Mouse (Mus musculus) induced T-regulatory cell, adult 2 months (primary cell): Measurements from ENCODE around the gene 4931422A03Rik.
A peak's percentile ranks its signal among the peaks of the same experiment; 100 is the strongest.
"Not testable (repeated sequence)": the region's sequence is repeated elsewhere in the genome, so short reads cannot be mapped to it uniquely, and the experiment has no call there.

Experiments
- DNase-seq: peaks from one replicate; pipeline ENCODE4 v3.0.0-alpha.2; 2012; ENCODE audit warnings: low read depth

4931422A03Rik gene

DNA sequence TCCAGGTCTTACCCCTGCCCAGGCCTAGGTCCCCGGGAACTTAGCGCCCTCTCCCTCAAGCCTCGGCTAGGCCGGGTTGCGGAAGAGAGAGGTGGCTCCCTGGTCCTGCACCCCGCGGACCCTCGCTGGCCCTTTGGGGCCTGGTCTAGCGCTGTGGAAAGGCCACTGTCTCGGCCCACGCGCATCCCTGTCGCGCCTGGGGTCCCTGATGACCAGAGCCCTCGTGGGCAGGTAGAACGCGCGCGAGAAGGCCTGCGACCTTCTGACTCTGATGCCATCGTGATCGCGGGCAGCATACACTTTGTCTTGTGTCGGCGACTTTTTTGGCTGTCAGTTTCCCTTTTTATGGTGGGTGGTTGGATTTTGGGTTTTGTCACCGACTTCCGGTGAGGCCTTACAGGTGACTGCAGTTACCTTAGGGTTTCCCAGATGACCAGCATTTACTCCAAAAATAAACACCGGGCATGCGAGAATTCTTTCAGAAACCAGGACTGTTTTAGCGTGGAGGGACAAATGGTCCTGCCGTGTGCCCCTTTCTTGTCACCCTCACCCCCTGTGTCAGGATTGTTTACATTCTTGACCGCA lies at the start of gene 4931422A03Rik:
TSS of gene 4931422A03Rik (minus strand) at position 223 of the 585 bp plus-strand sequence.
- peak; percentile 61 for DNase-seq

DNA sequence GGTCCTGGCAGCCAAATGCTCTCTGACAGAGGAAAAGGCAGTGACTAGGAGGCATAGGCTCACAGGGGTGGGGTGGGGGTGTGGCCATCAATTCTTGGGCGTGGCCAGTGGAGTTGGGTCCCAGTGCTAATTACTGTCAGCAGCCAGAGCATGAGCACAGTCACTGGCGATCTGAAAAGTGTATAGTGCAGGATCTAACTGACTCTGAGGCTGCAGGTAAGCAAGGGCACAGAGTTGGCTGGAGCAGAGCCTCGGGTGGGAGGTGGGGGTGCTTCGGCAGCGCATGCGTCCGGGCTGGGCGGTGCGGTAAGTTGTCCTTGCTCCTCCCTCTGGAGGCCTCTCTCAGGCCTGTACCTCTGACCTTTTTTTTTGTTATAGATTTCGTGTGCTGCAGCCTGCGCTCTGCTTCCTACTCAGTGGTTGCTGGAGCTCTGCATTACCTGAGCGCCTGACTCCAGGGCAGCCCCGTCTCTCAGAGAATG lies 41.6 kb upstream of the 4931422A03Rik start, which contains the start of gene Cd59b:
TSS of gene Cd59b (plus strand) at position 146 of the 482 bp plus-strand sequence.
- DNase-seq: peak; percentile 71

GRCm38 (mm10) chr2:104068450-104068849 lies 40.3 kb upstream of the 4931422A03Rik start, which contains the start of gene Gm10799:
Gm10799 (minus strand) TSS chr2:104068550.
- DNase-seq: not testable (repeated sequence)

GRCm38 (mm10) chr2:104065526-104065925 lies 37.4 kb upstream of the 4931422A03Rik start, which contains the start of gene Gm10912:
Gm10912 (plus strand) TSS chr2:104065826.
- DNase-seq: not testable (repeated sequence)

DNA sequence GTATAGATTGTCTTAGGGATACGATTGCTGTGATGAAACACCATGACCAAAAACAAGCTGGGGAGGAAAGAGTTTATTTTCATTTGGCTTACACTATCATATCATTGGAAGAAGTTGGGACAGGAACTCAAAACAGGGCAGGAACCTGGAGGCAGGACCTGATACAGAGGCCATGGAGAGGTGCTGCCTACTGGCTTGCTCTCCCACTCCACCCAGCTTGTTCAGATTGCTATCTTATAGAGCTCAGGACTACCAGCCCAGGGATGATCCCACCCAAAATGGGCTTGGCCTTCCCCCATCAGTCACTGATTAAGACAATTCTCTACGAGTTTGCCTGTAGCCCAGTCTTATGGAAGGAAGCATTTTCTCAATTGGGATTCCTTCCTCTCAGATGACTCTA lies 36.0 kb upstream of the 4931422A03Rik start:
- no peak for DNase-seq

GRCm38 (mm10) chr2:104062665-104063064 lies 34.5 kb upstream of the 4931422A03Rik start:
- no peak for DNase-seq

DNA sequence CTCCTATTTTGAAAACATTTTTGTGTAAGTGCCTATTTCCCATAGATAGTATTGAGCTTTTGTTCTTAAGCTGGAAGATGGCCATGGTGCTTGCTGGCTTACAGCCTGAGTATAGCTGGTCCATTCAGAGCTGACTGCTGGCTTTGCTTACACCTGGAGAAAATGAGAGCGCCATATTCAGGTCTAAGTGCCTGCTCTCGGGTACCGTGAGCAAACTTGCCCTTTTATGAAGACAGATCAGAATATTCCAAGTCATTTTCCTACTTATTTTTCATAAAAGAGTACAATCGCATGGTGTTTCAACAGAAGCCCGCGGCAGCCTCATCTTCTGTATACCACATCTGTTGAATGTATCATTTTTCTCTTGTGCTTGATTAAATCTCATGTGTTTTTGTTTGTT lies 32.8 kb upstream of the 4931422A03Rik start:
- no peak for DNase-seq

- DNase-seq: no peak
These were observed 31.6 kb upstream of the 4931422A03Rik start for GRCm38 (mm10) chr2:104059786-104060185.

DNA sequence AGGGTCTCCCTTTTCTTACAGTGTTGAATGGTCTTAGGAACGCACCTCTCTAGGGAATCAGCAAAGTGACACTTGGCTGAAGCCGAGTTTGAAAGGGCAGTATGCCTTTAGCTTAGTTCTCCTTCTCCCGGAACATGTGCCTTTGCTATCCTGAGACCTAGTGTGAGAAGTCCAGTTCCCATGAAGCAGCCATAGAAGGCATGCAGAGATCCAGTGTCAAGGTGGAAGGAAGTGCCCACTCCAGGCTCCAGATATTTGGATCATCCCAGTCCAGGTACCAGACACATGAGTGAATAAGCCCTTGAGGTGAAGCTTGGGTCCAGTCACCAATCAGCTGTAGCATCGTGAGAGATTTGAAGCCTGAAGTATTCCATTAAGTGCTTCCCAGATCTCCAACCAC lies 30.8 kb upstream of the 4931422A03Rik start:
- no peak for DNase-seq

GRCm38 (mm10) chr2:104058381-104058780 lies 30.2 kb upstream of the 4931422A03Rik start:
- DNase-seq: no peak

- no peak for DNase-seq
These were observed 16.4 kb upstream of the 4931422A03Rik start for GRCm38 (mm10) chr2:104044479-104045080.

DNA sequence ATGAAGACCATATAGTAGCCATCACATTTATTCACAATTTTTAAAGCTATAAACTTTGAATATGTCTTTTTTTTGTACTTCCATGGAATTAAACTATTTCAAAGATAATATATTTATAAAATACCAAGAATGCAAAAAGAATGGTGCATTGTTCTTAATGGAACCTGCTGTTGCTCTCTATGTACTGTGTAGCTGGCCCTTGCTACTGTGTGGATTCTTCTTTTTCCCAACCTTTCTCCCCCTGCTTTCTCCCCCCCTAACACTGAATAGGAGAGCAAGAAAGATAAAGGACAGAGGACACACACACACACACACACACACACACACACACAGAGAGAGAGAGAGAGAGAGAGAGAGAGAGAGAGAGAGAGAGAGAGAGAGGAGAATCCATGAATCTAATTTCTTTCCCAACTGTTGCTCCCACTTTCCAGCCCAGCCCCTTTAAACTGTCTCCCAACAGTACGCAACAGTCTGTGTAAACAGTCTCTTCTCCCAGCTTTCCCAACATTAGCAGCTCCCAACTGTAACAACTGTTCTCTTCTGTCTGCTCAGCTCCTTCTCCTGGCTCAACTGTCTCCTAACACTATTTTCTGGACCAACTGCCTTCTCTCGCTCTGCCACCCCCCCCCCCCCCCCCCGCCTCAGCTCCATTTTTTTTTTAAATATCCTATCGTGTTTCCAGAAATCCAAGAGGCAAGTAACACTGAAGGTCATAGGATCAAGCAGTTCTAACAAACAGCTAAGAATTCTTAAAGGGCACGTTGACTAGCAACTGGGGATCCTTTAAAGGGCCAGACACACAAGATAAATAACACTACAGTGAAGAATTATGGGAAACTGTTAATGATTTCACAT lies 15.7 kb upstream of the 4931422A03Rik start:
- DNase-seq: no peak

GRCm38 (mm10) chr2:104042766-104043165 lies 14.6 kb upstream of the 4931422A03Rik start:
- DNase-seq: no peak

DNA sequence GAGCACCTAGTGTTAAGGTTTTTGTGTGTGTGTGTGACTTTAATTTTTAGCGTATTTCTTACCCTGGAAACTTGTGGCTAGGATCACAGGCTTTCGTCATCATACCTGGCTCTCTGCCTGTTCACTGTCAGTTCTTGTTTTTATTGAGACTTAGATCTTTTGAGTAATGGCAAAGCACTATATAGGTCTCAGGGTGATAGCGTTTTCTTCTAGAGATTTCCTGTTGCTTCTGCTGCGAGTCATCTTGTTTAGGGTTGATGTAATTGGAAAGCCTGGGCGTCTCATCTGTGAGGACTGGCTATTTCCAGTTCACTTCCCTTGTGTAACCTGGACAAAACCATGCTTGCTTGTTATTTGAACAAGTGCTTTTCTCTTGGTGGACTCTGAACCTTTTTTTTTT lies 13.5 kb upstream of the 4931422A03Rik start:
- DNase-seq: no peak

DNA sequence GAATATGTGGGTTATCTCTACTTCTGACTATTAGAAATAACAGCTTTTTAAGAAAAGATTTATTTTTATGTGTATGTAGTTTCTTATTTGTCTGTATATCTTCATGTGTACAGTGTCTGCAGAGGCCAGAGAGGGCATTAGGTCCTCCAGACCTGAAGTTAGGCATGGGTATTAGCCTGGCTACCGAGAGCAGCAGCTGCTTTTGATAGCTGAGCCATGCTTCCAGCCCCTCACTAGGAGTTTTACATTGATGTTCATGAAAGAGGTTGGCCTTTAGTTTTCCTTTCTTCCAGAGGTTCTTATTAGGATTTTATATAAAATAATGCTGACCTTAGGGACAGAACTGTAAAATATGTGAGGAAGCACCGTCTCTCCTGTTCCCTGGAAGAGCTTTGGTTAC lies 10.1 kb upstream of the 4931422A03Rik start:
- DNase-seq: no peak

GRCm38 (mm10) chr2:104036316-104036715 lies 8.2 kb upstream of the 4931422A03Rik start:
- no peak for DNase-seq

GRCm38 (mm10) chr2:104035595-104035994 lies 7.4 kb upstream of the 4931422A03Rik start:
- no peak for DNase-seq

GRCm38 (mm10) chr2:104034832-104035472 lies 6.8 kb upstream of the 4931422A03Rik start:
- DNase-seq: peak; percentile 63

DNA sequence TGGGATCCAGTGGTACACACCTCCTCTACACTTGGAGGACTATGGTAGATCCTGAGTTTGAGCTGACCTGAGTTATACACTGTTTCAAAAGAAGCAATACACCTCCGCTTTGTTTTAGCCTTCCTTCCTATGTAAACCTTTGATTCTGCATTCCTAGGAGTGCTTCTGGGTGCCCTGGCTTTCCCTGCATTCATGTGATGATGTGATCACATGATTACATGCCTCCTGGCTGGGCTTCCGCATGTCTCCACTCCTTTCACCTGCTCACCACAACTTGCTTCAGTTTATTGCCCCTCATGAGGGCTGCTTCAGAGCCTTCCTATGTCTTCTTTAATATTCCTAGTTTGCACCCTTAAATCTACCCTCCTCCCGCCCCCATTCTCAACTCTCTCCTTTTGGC lies 3.9 kb upstream of the 4931422A03Rik start:
- no peak for DNase-seq

GRCm38 (mm10) chr2:104030381-104030780 lies 2.2 kb upstream of the 4931422A03Rik start:
- no peak for DNase-seq

DNA sequence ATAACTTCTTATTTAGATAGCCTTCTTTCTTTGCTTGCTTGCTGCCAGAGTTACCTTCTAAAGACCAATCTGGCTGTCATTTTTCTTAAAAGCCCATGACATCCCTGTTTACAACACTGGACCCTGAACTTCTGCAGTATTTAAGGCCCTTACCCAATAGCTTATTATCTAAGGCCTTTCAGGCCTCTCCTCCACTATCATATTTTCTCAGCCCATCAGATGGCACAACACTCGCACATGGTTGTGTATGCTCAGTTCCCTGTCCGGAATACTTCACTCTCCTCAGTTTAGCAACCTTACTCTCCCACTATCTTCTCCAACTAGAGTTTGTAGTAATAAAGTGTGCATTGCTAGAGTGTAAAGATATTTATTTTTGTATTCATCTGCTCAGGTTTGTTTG lies 913 bp upstream of the 4931422A03Rik start:
- DNase-seq: no peak
